Mouse (Mus musculus) stomach, adult 2 months (tissue): Measurements from ENCODE around the gene Spata25. TPM values are rescaled to one million over a fixed set of nuclear protein-coding genes. Genes with fewer than 3 reads are reported as not detected.

ENCODE experiments used
- polyA plus RNA-seq: library from polyadenylated mRNA; depleted of rRNA; stranded (reverse); fragments of >200 nt; gene quantifications from 2 replicates; pipeline ENCODE4 v1.2.3, GENCODE M21; 2012; rRNA removed

The Spata25 gene
- not detected in 2 replicates for polyA plus RNA-seq

DNA sequence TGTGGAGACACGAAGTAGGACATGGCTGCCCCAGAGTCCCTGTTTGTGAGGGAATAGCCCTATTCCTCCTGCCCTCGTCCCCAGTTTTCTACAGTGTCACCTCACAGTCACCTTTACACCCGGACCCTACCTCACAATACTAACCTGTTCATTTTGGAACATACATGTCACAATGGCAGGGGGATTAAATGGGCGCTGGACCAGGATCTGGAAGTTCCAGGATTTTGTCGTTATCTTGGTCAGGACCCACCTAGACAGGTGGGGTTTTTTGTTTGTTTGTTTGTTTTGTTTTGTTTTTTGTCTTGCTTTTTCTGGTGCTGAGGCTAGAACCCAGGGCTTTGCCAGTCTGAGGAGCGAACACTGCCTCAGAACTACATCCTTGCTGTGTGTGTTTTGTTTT, at the start of gene Spata25:
TSS of gene Spata25 (minus strand) at position 101 of the 400 bp plus-strand sequence.

DNA sequence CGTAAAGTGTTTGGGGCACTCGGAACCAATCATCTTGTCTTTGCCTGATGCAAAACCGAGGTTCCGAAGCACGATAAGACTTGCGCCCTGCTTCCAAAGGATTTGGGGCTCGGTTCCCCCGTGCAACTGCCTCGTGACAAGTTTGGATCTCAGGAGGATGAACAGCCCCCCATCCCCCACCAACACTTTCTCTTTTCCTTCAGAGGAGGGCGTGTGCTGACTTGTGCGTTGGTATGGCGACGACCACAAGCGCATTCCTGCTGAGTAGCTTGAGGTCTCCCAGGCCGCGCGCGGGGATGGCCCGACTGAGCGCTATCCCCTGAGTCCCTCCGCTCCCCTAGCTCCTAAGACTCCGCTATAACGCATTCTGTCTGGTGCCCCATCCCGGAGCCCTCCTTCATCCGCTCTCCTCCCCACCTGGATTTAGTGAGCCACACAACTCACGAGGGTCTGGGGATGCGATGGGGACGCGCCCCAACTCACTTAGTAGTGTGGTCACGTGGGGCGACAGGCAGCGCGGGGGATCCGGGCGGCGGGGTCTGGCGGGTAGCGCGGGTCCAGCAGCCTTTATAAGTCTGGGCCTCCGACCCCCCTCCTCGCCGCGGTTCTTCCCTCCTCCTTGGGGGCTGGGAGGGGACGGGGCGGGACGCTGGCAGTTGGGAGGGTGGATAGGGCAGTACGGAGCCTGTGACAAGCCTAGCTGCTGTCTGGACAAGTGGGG, 28.9 kb upstream of the Spata25 start, which contains the start of gene Pltp:
TSS of gene Pltp (minus strand) at position 611 of the 721 bp plus-strand sequence.

GRCm38 (mm10) chr2:164833314-164833959, 5.1 kb upstream of the Spata25 start, which contains the start of gene Neurl2:
Neurl2 (minus strand) TSS chr2:164833456.

GRCm38 (mm10) chr2:164832748-164833301, 4.5 kb upstream of the Spata25 start, which contains the start of gene Ctsa:
Ctsa (plus strand) TSS chr2:164832873.

GRCm38 (mm10) chr2:164822636-164823165, 5.6 kb downstream of the Spata25 start, which contains the start of gene Zswim1:
Zswim1 (plus strand) TSS chr2:164822686.

GRCm38 (mm10) chr2:164804533-164805331, 23.6 kb downstream of the Spata25 start, which contains the start of the genes Acot8 and Zswim3:
Acot8 (minus strand) TSS chr2:164804882.
Zswim3 (plus strand) TSS chr2:164805098.

DNA sequence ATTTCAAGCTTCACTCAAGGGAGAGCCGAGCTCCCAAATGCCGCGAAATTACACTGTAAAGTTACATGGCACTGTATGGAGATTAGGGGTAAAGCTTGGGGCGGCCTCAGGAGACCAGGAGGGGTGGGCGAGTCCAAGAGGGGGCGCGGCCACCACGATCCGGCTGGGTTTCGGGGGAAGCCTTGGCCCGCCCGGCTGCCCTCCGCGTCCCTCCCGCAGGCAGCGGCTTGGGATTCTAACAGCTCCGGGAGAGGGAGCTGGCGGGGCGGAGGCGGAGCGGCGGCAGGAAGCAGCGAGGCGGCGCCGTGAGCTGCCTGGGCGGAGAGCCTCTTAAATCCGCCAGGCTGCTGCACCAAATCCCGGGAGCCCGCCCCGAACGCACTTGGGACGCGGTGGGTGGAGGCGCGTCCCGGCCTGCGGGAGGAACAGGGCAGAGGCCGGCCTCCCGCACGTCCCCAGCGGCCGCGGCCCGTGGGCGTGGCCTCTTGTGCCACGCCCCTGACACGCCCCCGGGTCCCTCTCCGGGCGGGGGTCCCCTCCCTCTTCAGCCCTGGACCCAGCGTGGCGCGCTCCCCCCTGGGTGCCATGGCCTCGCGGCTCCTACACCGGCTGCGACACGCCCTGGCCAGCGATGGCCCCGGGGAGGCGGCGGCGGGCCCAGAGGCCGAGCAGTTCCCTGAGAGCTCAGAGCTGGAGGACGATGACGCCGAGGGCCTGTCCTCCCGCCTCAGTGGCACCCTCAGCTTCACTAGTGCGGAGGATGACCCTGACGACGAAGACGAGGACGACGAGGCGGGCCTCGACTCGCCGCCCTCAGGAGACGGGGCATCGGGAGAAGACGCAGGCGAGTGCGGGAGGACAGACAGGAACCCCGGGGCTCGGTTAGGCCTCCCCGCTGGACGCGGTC, 42.6 kb downstream of the Spata25 start, which contains the start of gene Snx21:
TSS of gene Snx21 (plus strand) at position 343 of the 907 bp plus-strand sequence.

DNA sequence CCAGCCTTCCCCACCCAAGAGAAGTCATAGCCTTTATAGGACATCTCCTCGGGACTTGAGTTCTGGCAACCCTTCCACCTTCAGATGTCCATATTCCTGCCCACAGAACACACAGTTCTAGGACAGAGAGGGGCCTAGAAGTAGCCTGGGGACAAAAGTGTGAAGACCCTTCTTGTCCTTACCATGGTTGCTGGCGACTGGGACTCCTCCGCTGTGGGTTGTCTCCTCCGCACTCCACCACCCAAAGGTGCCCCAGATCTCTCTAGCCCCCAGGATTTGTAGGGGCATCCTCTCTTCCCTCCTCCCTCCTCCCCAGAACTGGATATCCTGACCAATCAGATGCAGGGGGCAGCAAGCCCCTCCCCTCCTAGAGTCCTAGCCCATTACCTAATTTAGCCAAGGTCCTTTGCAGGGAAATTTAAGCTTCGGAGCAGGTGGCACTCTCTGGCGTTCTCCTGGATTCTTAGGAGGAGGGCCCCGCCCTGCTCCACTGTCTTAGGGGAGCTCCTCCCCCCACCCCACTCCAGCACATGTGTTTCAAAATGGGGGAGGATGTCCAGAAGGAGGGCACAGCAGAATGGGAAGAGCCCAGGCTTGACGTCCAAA, 48.8 kb downstream of the Spata25 start, which contains the start of gene Tnnc2:
TSS of gene Tnnc2 (minus strand) at position 487 of the 606 bp plus-strand sequence.

Other genes starting within 250 kb of the Spata25 start
- 0.08 and 0.14 TPM in 2 replicates for gene Wfdc6a, start 243.1 kb downstream of the Spata25 start, polyA plus RNA-seq
- 0.19 TPM in 1 of 2 replicates, not detected in the other for gene Eppin, start 234.9 kb downstream of the Spata25 start, polyA plus RNA-seq
- gene Wfdc6b, start 215.0 kb downstream of the Spata25 start, polyA plus RNA-seq = 0.11 TPM in 1 of 2 replicates, not detected in the other
- 0.26 TPM in 1 of 2 replicates, not detected in the other for gene Wfdc8, start 214.9 kb downstream of the Spata25 start, polyA plus RNA-seq
- 0.09 TPM in 1 of 2 replicates, not detected in the other for gene Wfdc16, start 189.7 kb downstream of the Spata25 start, polyA plus RNA-seq
- gene Wfdc10, start 172.5 kb downstream of the Spata25 start, polyA plus RNA-seq = 0.30 and 3.4 TPM in 2 replicates
- gene Wfdc9, start 172.0 kb downstream of the Spata25 start, polyA plus RNA-seq = not detected in 2 replicates
- not detected in 2 replicates for gene Wfdc11, start 154.4 kb downstream of the Spata25 start, polyA plus RNA-seq
- 0.75 and 2.0 TPM in 2 replicates for gene Wfdc13, start 143.4 kb downstream of the Spata25 start, polyA plus RNA-seq
- gene Spint4, start 130.0 kb downstream of the Spata25 start, polyA plus RNA-seq = 0.20 TPM in 1 of 2 replicates, not detected in the other
- not detected in 2 replicates for gene Spint5, start 113.2 kb downstream of the Spata25 start, polyA plus RNA-seq
- gene Wfdc3, start 82.6 kb downstream of the Spata25 start, polyA plus RNA-seq = 0.22 TPM in 1 of 2 replicates, not detected in the other
- 9.0 and 25.3 TPM in 2 replicates for gene Dnttip1, start 82.6 kb downstream of the Spata25 start, polyA plus RNA-seq
- 31.9 and 34.3 TPM in 2 replicates for gene Ube2c, start 58.6 kb downstream of the Spata25 start, polyA plus RNA-seq
- 33.7 and 34.0 TPM in 2 replicates for gene Tnnc2, start 48.6 kb downstream of the Spata25 start, polyA plus RNA-seq
- 15.0 and 20.3 TPM in 2 replicates for gene Snx21, start 42.7 kb downstream of the Spata25 start, polyA plus RNA-seq
- 37.1 and 48.4 TPM in 2 replicates for gene Acot8, start 23.7 kb downstream of the Spata25 start, polyA plus RNA-seq
- gene Zswim3, start 23.4 kb downstream of the Spata25 start, polyA plus RNA-seq = 0.58 and 1.1 TPM in 2 replicates
- 8.0 and 8.1 TPM in 2 replicates for gene Zswim1, start 5.9 kb downstream of the Spata25 start, polyA plus RNA-seq
- gene Ctsa, start 4.3 kb upstream of the Spata25 start, polyA plus RNA-seq = 97.4 and 104 TPM in 2 replicates
- 3.4 and 4.2 TPM in 2 replicates for gene Neurl2, start 4.9 kb upstream of the Spata25 start, polyA plus RNA-seq
- gene Pltp, start 29.2 kb upstream of the Spata25 start, polyA plus RNA-seq = 43.0 and 47.2 TPM in 2 replicates
- 30.9 and 37.6 TPM in 2 replicates for gene Pcif1, start 50.8 kb upstream of the Spata25 start, polyA plus RNA-seq
- 16.7 and 17.1 TPM in 2 replicates for gene Zfp335, start 83.2 kb upstream of the Spata25 start, polyA plus RNA-seq
- 1.9 and 3.6 TPM in 2 replicates for gene Mmp9, start 112.2 kb upstream of the Spata25 start, polyA plus RNA-seq
- 0.30 and 0.47 TPM in 2 replicates for gene Slc12a5, start 132.3 kb upstream of the Spata25 start, polyA plus RNA-seq
- gene Ncoa5, start 206.3 kb upstream of the Spata25 start, polyA plus RNA-seq = 9.8 and 12.4 TPM in 2 replicates
- 1.3 and 1.6 TPM in 2 replicates for gene Cd40, start 227.1 kb upstream of the Spata25 start, polyA plus RNA-seq